Mouse (Mus musculus) intestine, embryonic 15.5 days (tissue): Measurements from ENCODE around the gene Letm1. TPM values are rescaled to one million over a fixed set of nuclear protein-coding genes. Genes with fewer than 3 reads are reported as not detected.

Experiments
- ATAC-seq: fragments of 200-750 bp; cut with Nextera tagmentation; 2 replicates; pipeline ENCODE4 v1.8.0; 2017; ENCODE audit warnings: moderate TSS enrichment, moderate library complexity
- H3K27ac ChIP-seq: fragments of 300-500 bp; sonication (generic); 2 replicates; pipeline ENCODE4 v1.5.1; 2015; ENCODE audit warnings: mild to moderate bottlenecking, inconsistent platforms
- H3K27me3 ChIP-seq: fragments of 300-500 bp; sonication (generic); replicated peaks from 2 replicates; pipeline ENCODE4 v1.6.1; 2015; ENCODE audit warnings: inconsistent platforms
- H3K36me3 ChIP-seq: fragments of 300-500 bp; sonication (generic); 2 replicates; pipeline ENCODE4 v1.6.1; 2015; ENCODE audit warnings: inconsistent platforms
- H3K4me1 ChIP-seq: fragments of 300-500 bp; sonication (generic); replicated peaks from 2 replicates; pipeline ENCODE4 v1.6.1; 2015; ENCODE audit warnings: inconsistent platforms
- H3K4me2 ChIP-seq: fragments of 300-500 bp; sonication (generic); replicated peaks from 2 replicates; pipeline ENCODE4 v1.6.1; 2015; ENCODE audit warnings: mild to moderate bottlenecking, inconsistent platforms
- H3K4me3 ChIP-seq: fragments of 300-500 bp; sonication (generic); replicated peaks from 2 replicates; pipeline ENCODE4 v1.5.1; 2015; ENCODE audit warnings: inconsistent platforms
- H3K9ac ChIP-seq: fragments of 300-500 bp; sonication (generic); 2 replicates; pipeline ENCODE4 v1.6.1; 2015; ENCODE audit warnings: inconsistent platforms
- H3K9me3 ChIP-seq: fragments of 300-500 bp; sonication (generic); 2 replicates; pipeline ENCODE4 v1.6.1; 2016; ENCODE audit warnings: inconsistent platforms
- WGBS: fragments of 180-500 bp; shearing (Covaris S2); methylation state at CpG from one replicate; pipeline ENCODE4 v1.1.7; 2015; 5-methylcytosine and 5-hydroxymethylcytosine counted together
- polyA plus RNA-seq: library from polyadenylated mRNA; unstranded; fragments of >200 nt; fragmentation: Nextera tagmentation; extraction: Ambion mirVana; gene quantifications from 2 replicates; pipeline ENCODE4 v1.2.1, GENCODE M21; 2015

Gene Letm1
- polyA plus RNA-seq, 1 experiment from 2014 or later = 49.5 TPM

- H3K27me3 ChIP-seq = no peaks in the 10 kb centered on the region
- no peak overlapping the region for H3K4me3 ChIP-seq
- H3K36me3 ChIP-seq = no peaks in the 10 kb centered on the region
- no peak overlapping the region for H3K4me2 ChIP-seq
- H3K9ac ChIP-seq = no peak overlapping the region
- no peaks in the 10 kb centered on the region for H3K9me3 ChIP-seq
- H3K27ac ChIP-seq = peak overlapping the region; percentile 48
- ATAC-seq = peak; percentile 59
- WGBS = 52% methylated on average over 6 of the region's 6 CpGs
- H3K4me1 ChIP-seq = peaks cover 16% of the 10 kb centered on the region
Measured at GRCm38 (mm10) chr5:33816008-33816725, 33.5 kb upstream of the Letm1 start.

- no peak overlapping the region for H3K27ac ChIP-seq
- no peaks in the 10 kb centered on the region for H3K36me3 ChIP-seq
- 84% methylated on average over 4 of the region's 4 CpGs for whole genome bisulfite sequencing
- H3K4me2 ChIP-seq = no peak overlapping the region
- H3K27me3 ChIP-seq = no peaks in the 10 kb centered on the region
- no peaks in the 10 kb centered on the region for H3K9me3 ChIP-seq
- ATAC-seq = no peak
- no peaks in the 10 kb centered on the region for H3K4me1 ChIP-seq
- H3K9ac ChIP-seq = no peak overlapping the region
- no peak overlapping the region for H3K4me3 ChIP-seq
Measured at GRCm38 (mm10) chr5:33811519-33811918, 28.9 kb upstream of the Letm1 start.

- Histone ChIP-seq H3K27me3 (no peaks in the 10 kb centered on the region), H3K4me3 (no peak overlapping the region), H3K9me3 (no peaks in the 10 kb centered on the region), H3K4me1 (no peaks in the 10 kb centered on the region), H3K27ac (no peak overlapping the region), H3K4me2 (no peak overlapping the region), H3K9ac (no peak overlapping the region), H3K36me3 (no peaks in the 10 kb centered on the region)
- WGBS = 90% methylated on average over 2 of the region's 2 CpGs
- no peak for ATAC-seq
Measured at GRCm38 (mm10) chr5:33803337-33803736, 20.7 kb upstream of the Letm1 start.

- Histone ChIP-seq H3K9ac (no peak overlapping the region), H3K9me3 (no peaks in the 10 kb centered on the region), H3K27me3 (no peaks in the 10 kb centered on the region), H3K4me1 (no peaks in the 10 kb centered on the region), H3K4me2 (no peak overlapping the region), H3K4me3 (no peak overlapping the region), H3K27ac (no peak overlapping the region), H3K36me3 (no peaks in the 10 kb centered on the region)
- ATAC-seq = no peak
- WGBS = 81% methylated on average over 5 of the region's 5 CpGs
Measured at GRCm38 (mm10) chr5:33791912-33792643, 9.5 kb upstream of the Letm1 start.

GRCm38 (mm10) chr5:33782999-33783390 is 378 bp upstream of the Letm1 start:
- peak overlapping the region; percentile 88 for H3K4me2 ChIP-seq
- H3K36me3 ChIP-seq = no peaks in the 10 kb centered on the region
- whole genome bisulfite sequencing = 6% methylated on average over 6 of the region's 6 CpGs
- ATAC-seq = peak; percentile 71
- H3K4me1 ChIP-seq = peaks cover 10% of the 10 kb centered on the region
- H3K27ac ChIP-seq = no peak overlapping the region
- peak overlapping the region; percentile 97 for H3K4me3 ChIP-seq
- peak overlapping the region; percentile 92 for H3K9ac ChIP-seq
- H3K9me3 ChIP-seq = no peaks in the 10 kb centered on the region
- H3K27me3 ChIP-seq = no peaks in the 10 kb centered on the region

- Histone ChIP-seq H3K27me3 (no peaks in the 10 kb centered on the region), H3K27ac (peak overlapping the region; percentile 51), H3K4me2 (peak overlapping the region; percentile 88), H3K9ac (peak overlapping the region; percentile 92), H3K4me1 (peaks cover 10% of the 10 kb centered on the region), H3K36me3 (0 out of 2 replicates have a peak, but pooled peaks cover 6% of the 10 kb centered on the region), H3K4me3 (peak overlapping the region; percentile 97), H3K9me3 (no peaks in the 10 kb centered on the region)
- ATAC-seq = no peak; the same call in 1 of the 2 replicates
- 3% methylated on average over 11 of the region's 11 CpGs for WGBS
Measured at GRCm38 (mm10) chr5:33781964-33782344, 663 bp downstream of the Letm1 start.

- no peak for ATAC-seq
- Histone ChIP-seq H3K9me3 (no peaks in the 10 kb centered on the region), H3K9ac (no peak overlapping the region)
Measured at GRCm38 (mm10) chr5:33777195-33777594, 5.4 kb downstream of the Letm1 start.

GRCm38 (mm10) chr5:33743481-33743880 is 39.1 kb downstream of the Letm1 start:
- no peak for ATAC-seq
- Histone ChIP-seq H3K9ac (no peak overlapping the region), H3K36me3 (peaks cover 39% of the 10 kb centered on the region), H3K9me3 (no peaks in the 10 kb centered on the region), H3K4me1 (no peaks in the 10 kb centered on the region), H3K4me2 (no peak overlapping the region), H3K27me3 (no peaks in the 10 kb centered on the region), H3K4me3 (no peak overlapping the region), H3K27ac (no peak overlapping the region)
- 88% methylated on average over 8 of the region's 8 CpGs for WGBS

More at GRCm38 (mm10) chr5:33777195-33777594, 5.4 kb downstream of the Letm1 start:
- H3K4me1 ChIP-seq = peaks cover 6% of the 10 kb centered on the region
- H3K4me2 ChIP-seq = no peak overlapping the region
- no peak overlapping the region for H3K4me3 ChIP-seq
- no peak overlapping the region for H3K27ac ChIP-seq
- peaks cover 10% of the 10 kb centered on the region; the same call in 1 of the 2 replicates for H3K36me3 ChIP-seq
- no peaks in the 10 kb centered on the region for H3K27me3 ChIP-seq

GRCm38 (mm10) chr5:33740548-33740947 is 42.1 kb downstream of the Letm1 start:
- Histone ChIP-seq H3K9me3 (no peaks in the 10 kb centered on the region), H3K27me3 (no peaks in the 10 kb centered on the region), H3K4me1 (no peaks in the 10 kb centered on the region), H3K36me3 (peaks cover 19% of the 10 kb centered on the region; the same call in 1 of the 2 replicates), H3K4me2 (no peak overlapping the region), H3K9ac (no peak overlapping the region), H3K4me3 (no peak overlapping the region), H3K27ac (no peak overlapping the region)
- ATAC-seq = no peak
- 83% methylated on average over 4 of the region's 4 CpGs for WGBS

- Histone ChIP-seq H3K9ac (no peak overlapping the region), H3K27ac (no peak overlapping the region), H3K36me3 (peaks cover 15% of the 10 kb centered on the region), H3K27me3 (no peaks in the 10 kb centered on the region), H3K9me3 (no peaks in the 10 kb centered on the region), H3K4me1 (no peaks in the 10 kb centered on the region), H3K4me2 (no peak overlapping the region), H3K4me3 (no peak overlapping the region)
- 0 out of 2 replicates have a peak, but pooled peaks have one; percentile 9 for ATAC-seq
Measured at GRCm38 (mm10) chr5:33738341-33738740, 44.3 kb downstream of the Letm1 start.

GRCm38 (mm10) chr5:33737903-33738321 is 44.7 kb downstream of the Letm1 start:
- Histone ChIP-seq H3K27me3 (no peaks in the 10 kb centered on the region), H3K9ac (no peak overlapping the region), H3K4me2 (no peak overlapping the region), H3K4me1 (no peaks in the 10 kb centered on the region), H3K36me3 (peaks cover 15% of the 10 kb centered on the region), H3K4me3 (no peak overlapping the region), H3K27ac (no peak overlapping the region), H3K9me3 (no peaks in the 10 kb centered on the region)
- ATAC-seq = peak; percentile 68
- WGBS = 22% methylated on average over 7 of the region's 7 CpGs

- Histone ChIP-seq H3K36me3 (peaks cover 29% of the 10 kb centered on the region), H3K27ac (no peak overlapping the region)
Measured at GRCm38 (mm10) chr5:33736230-33736629, 46.4 kb downstream of the Letm1 start.

More at GRCm38 (mm10) chr5:33736230-33736629, 46.4 kb downstream of the Letm1 start:
- no peaks in the 10 kb centered on the region for H3K4me1 ChIP-seq
- ATAC-seq = no peak
- WGBS = 51% methylated on average over 9 of the region's 9 CpGs
- no peak overlapping the region for H3K4me2 ChIP-seq
- H3K9ac ChIP-seq = no peak overlapping the region
- H3K9me3 ChIP-seq = no peaks in the 10 kb centered on the region
- no peaks in the 10 kb centered on the region for H3K27me3 ChIP-seq
- H3K4me3 ChIP-seq = no peak overlapping the region
